ENCODE assay signal across 9 mouse cellular contexts in genomic region chr7:81959704-81960103, GRCm38 (mm10). TPM values are rescaled to one million over a fixed set of nuclear protein-coding genes. Genes with fewer than 3 reads are reported as not detected.
DNase-seq lines count a peak whose midpoint lies in the region; ATAC-seq lines count a peak whose summit lies in the region.
"Had no signal": no experiment of that assay in that cellular context is flagged by ENCODE, and none has a peak within 500 bp of the region (broad histone marks: within the 10 kb centered on the region; RNA-seq: fewer than 3 reads in every experiment).

No protein-coding gene starts in this region.

- WGBS in heart, embryonic 12.5 days: 4% methylated on average over 3 of the region's 3 CpGs
- WGBS in intestine, embryonic 15.5 days: under 1% methylated on average over 3 of the region's 3 CpGs
- WGBS in midbrain, embryonic 16.5 days: 4% methylated on average over 3 of the region's 3 CpGs

- H3K9me3 ChIP-seq in heart, embryonic 12.5 days (replicated peaks): no peaks in the 10 kb centered on the region
- no peaks in the 10 kb centered on the region for H3K9me3 ChIP-seq in intestine, embryonic 15.5 days
- H3K9me3 ChIP-seq in midbrain, embryonic 16.5 days (replicated peaks; ENCODE audit: control insufficient read depth, low read length, poor library complexity, severe bottlenecking): no peaks in the 10 kb centered on the region
- H3K9me3 ChIP-seq: stomach, embryonic 15.5 days had no signal

- H3K9ac ChIP-seq in heart, embryonic 12.5 days: no peak overlapping the region
- no peak overlapping the region for H3K9ac ChIP-seq in intestine, embryonic 15.5 days
- H3K9ac ChIP-seq in midbrain, embryonic 16.5 days (ENCODE audit: low read depth, low read length): no peak overlapping the region
- H3K9ac ChIP-seq: stomach, embryonic 15.5 days had no signal

- peak; percentile 23 for DNase-seq in heart, adult 11 months
- peak; percentile 17 for DNase-seq in thymus, postnatal 4 days
- no peak for DNase-seq in thymus, postnatal 25 days
- DNase-seq in yolk sac, embryonic 10.5 days (ENCODE audit: low spot score): no peak

- no peaks in the 10 kb centered on the region for H3K4me1 ChIP-seq in heart, embryonic 12.5 days (replicated peaks)
- H3K4me1 ChIP-seq in intestine, embryonic 15.5 days (replicated peaks): no peaks in the 10 kb centered on the region
- H3K4me1 ChIP-seq in midbrain, embryonic 16.5 days (ENCODE audit: control insufficient read depth, insufficient read depth, low read length): no peaks in the 10 kb centered on the region
- H3K4me1 ChIP-seq: stomach, embryonic 15.5 days had no signal

- H3K4me3 ChIP-seq in heart, embryonic 12.5 days: no peak overlapping the region
- no peak overlapping the region for H3K4me3 ChIP-seq in intestine, embryonic 15.5 days (replicated peaks)
- no peak overlapping the region for H3K4me3 ChIP-seq in midbrain, embryonic 16.5 days (ENCODE audit: low read depth, low read length)
- H3K4me3 ChIP-seq: stomach, embryonic 15.5 days had no signal

- no peak overlapping the region for H3K27ac ChIP-seq in heart, embryonic 12.5 days (ENCODE audit: poor library complexity, severe bottlenecking)
- no peak overlapping the region for H3K27ac ChIP-seq in intestine, embryonic 15.5 days
- no peak overlapping the region for H3K27ac ChIP-seq in midbrain, embryonic 16.5 days (ENCODE audit: low read length)
- H3K27ac ChIP-seq: stomach, embryonic 15.5 days had no signal

- H3K27me3 ChIP-seq in heart, embryonic 12.5 days (replicated peaks): peaks cover 10% of the 10 kb centered on the region; the same call in 1 of the 2 replicates
- no peaks in the 10 kb centered on the region for H3K27me3 ChIP-seq in intestine, embryonic 15.5 days (replicated peaks)
- no peaks in the 10 kb centered on the region for H3K27me3 ChIP-seq in midbrain, embryonic 16.5 days (ENCODE audit: control insufficient read depth, insufficient read depth, low read depth, low read length)
- H3K27me3 ChIP-seq: stomach, embryonic 15.5 days had no signal

- no peak for ATAC-seq in heart, embryonic 12.5 days (ENCODE audit: insufficient number of reproducible peaks, low FRiP score)
- ATAC-seq in common myeloid progenitor, adult 5-6 weeks (replicated peaks; ENCODE audit: low read depth, poor library complexity, severe bottlenecking): peak; percentile 68
- peak; percentile 41; the same call in 1 of the 2 replicates for ATAC-seq in intestine, embryonic 15.5 days
- peak; percentile 76; the same call in 1 of the 2 replicates for ATAC-seq in midbrain, embryonic 16.5 days

- H3K4me2 ChIP-seq in heart, embryonic 12.5 days: no peak overlapping the region
- H3K4me2 ChIP-seq in intestine, embryonic 15.5 days (replicated peaks): no peak overlapping the region
- H3K4me2 ChIP-seq in midbrain, embryonic 16.5 days (ENCODE audit: low read length): no peak overlapping the region
- H3K4me2 ChIP-seq: stomach, embryonic 15.5 days had no signal

- no peaks in the 10 kb centered on the region for H3K36me3 ChIP-seq in heart, embryonic 12.5 days
- H3K36me3 ChIP-seq in intestine, embryonic 15.5 days: no peaks in the 10 kb centered on the region
- no peaks in the 10 kb centered on the region for H3K36me3 ChIP-seq in midbrain, embryonic 16.5 days (ENCODE audit: control insufficient read depth, insufficient read depth, low read length)
- H3K36me3 ChIP-seq: stomach, embryonic 15.5 days had no signal

RNA-seq across cellular contexts. Expression of gene Hdgfl3, which starts 25.4 kb away (rescaled TPM):
- 15.1 and 15.2 TPM in 2 replicates for polyA plus RNA-seq in heart, embryonic 12.5 days (2016; fragmentation: Nextera tagmentation; extraction: Ambion mirVana)
- 5.0 and 6.2 TPM in 2 replicates for total RNA-seq in common myeloid progenitor, adult 5-6 weeks (2017)
- polyA plus RNA-seq in intestine, embryonic 15.5 days (2015; fragmentation: Nextera tagmentation; extraction: Ambion mirVana): 10.1 and 10.9 TPM in 2 replicates
- polyA plus RNA-seq in midbrain, embryonic 16.5 days (2015; fragmentation: Nextera tagmentation; extraction: Ambion mirVana): 63.5 and 66.9 TPM in 2 replicates

RNA-seq across cellular contexts. Expression of gene Bnc1, which starts 32.4 kb away (rescaled TPM):
- 8.6 and 9.6 TPM in 2 replicates for polyA plus RNA-seq in heart, embryonic 12.5 days (2016; fragmentation: Nextera tagmentation; extraction: Ambion mirVana)
- total RNA-seq in common myeloid progenitor, adult 5-6 weeks (2017): not detected in 2 replicates
- polyA plus RNA-seq in intestine, embryonic 15.5 days (2015; fragmentation: Nextera tagmentation; extraction: Ambion mirVana): 2.8 and 3.7 TPM in 2 replicates
- polyA plus RNA-seq in midbrain, embryonic 16.5 days (2015; fragmentation: Nextera tagmentation; extraction: Ambion mirVana): 0.04 and 0.10 TPM in 2 replicates

Comparison
In these comparisons a context has a peak if more than half of its experiments do, and no peak if none do; other contexts are left out.
1. DNase-seq: peak in heart, adult 11 months (single experiment) and thymus, postnatal 4 days (single experiment); none in thymus, postnatal 25 days (single experiment) and yolk sac, embryonic 10.5 days (single experiment).